In the genomic region with DNA sequence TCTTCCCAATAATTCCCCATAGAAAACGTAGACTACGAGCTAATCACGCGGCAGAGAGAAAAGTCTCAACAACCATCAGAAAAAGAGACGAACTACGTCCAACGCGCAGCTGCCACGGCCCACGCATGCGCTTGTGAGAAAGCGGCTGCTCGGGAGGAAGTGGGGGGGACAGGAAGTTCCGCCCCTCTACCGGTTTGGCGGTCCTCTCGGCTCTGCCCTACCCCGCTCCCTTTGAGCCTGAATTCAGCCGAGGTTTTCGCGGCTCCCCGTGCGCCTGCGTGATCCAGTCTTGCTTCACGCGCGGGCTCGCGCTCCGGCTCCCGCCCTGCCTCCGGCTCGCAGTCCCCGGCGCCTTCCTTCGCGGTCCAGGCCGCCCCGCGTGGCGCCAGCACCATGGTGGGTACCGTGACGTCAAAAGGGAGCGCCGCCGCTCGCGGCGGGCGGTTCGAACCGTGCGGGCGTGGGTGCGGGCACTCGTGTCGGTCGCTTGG, we compare ENCODE assay signal across 8 mouse cellular contexts. TPM values are rescaled to one million over a fixed set of nuclear protein-coding genes. Genes with fewer than 3 reads are reported as not detected.
DNase-seq lines count a peak whose midpoint lies in the region; ATAC-seq lines count a peak whose summit lies in the region.

A gene (plus strand): TSS at position 173 of the 491 bp plus-strand sequence.

- H3K9me3 ChIP-seq in hindbrain, embryonic 16.5 days (ENCODE audit: control insufficient read depth, low read length), result no peaks in the 10 kb centered on the region

- DNase-seq in T-cell, adult 2 months (ENCODE audit: low spot score), result peak; percentile 94
- peak; percentile 91 for DNase-seq in cerebellum, postnatal 36 days
- peak; percentile 92 for DNase-seq in gastrocnemius, adult 18-20 months (ENCODE audit: low spot score)
- peak; percentile 89 to 93 for DNase-seq in left cerebral cortex, adult 18-20 months (ENCODE audit: low spot score in 2 of 2)
- DNase-seq in right cerebral cortex, adult 18-20 months, result peak; percentile 94
- peak; percentile 63 for DNase-seq in urinary bladder, postnatal 10 days (ENCODE audit: low spot score)

- peaks cover 17% of the 10 kb centered on the region for H3K4me1 ChIP-seq in hindbrain, embryonic 16.5 days (ENCODE audit: control insufficient read depth, insufficient read depth, low read depth, low read length)

- ATAC-seq in hindbrain, embryonic 16.5 days, result peak; percentile 97

- peak within 1 kb of the TSS; percentile 93 for H3K9ac ChIP-seq in hindbrain, embryonic 16.5 days (ENCODE audit: low read depth, low read length)

- H3K27me3 ChIP-seq in hindbrain, embryonic 16.5 days (replicated peaks; ENCODE audit: control insufficient read depth, insufficient read depth, low read length), result no peaks in the 10 kb centered on the region

- H3K4me2 ChIP-seq in hindbrain, embryonic 16.5 days (ENCODE audit: low read length), result peak within 1 kb of the TSS; percentile 70

- peaks cover 31% of the 10 kb centered on the region for H3K79me2 ChIP-seq in macrophage (ENCODE audit: inconsistent target)

- peak within 1 kb of the TSS; percentile 97 for H3K27ac ChIP-seq in hindbrain, embryonic 16.5 days (ENCODE audit: low read depth, low read length)
- peak within 1 kb of the TSS; percentile 68 for H3K27ac ChIP-seq in macrophage

- peaks cover 5% of the 10 kb centered on the region; the same call in 1 of the 2 replicates for H3K36me3 ChIP-seq in hindbrain, embryonic 16.5 days (ENCODE audit: control insufficient read depth, insufficient read depth, low read length)
- H3K36me3 ChIP-seq in macrophage (ENCODE audit: inconsistent target), result peaks cover 11% of the 10 kb centered on the region; the same call in 1 of the 2 replicates

- peak within 1 kb of the TSS; percentile 76 for H3K4me3 ChIP-seq in hindbrain, embryonic 16.5 days (ENCODE audit: low read length)
- H3K4me3 ChIP-seq in macrophage (ENCODE audit: inconsistent target), result peak within 1 kb of the TSS; percentile 84

- WGBS in hindbrain, embryonic 16.5 days, result under 1% methylated on average over 56 of the region's 58 CpGs
- WGBS in macrophage (ENCODE audit: missing documents), result 1% methylated on average over 55 of the region's 58 CpGs

RNA-seq across cellular contexts. Expression of the gene that starts here (rescaled TPM):
- total RNA-seq in gastrocnemius, adult 18-20 months (2021), result 10 to 100 TPM; 14.0 to 17.1 TPM
- polyA plus RNA-seq in hindbrain, embryonic 16.5 days (2015; fragmentation: Nextera tagmentation; extraction: Ambion mirVana), result 106 and 113 TPM in 2 replicates
- 10 to 100 TPM; 13.9 to 15.5 TPM for total RNA-seq in left cerebral cortex, adult 18-20 months (2021)
- 10 to 100 TPM in 16 of 26 experiments, 1 to 10 TPM in 10; 3.4 to 21.3 (median 10.7) TPM for total RNA-seq in macrophage (2018; cell fraction: chromatin; rRNA removed)
- 10 to 100 TPM; 10.6 to 20.3 (median 17.3) TPM for total RNA-seq in macrophage (2018; cell fraction: cytosol; rRNA removed)
- total RNA-seq in macrophage (2018; cell fraction: nucleus; rRNA removed), result 10 to 100 TPM in 13 of 26 experiments, 1 to 10 TPM in 13; 4.2 to 37.3 (median 9.8) TPM
- 16.5 to 52.8 TPM (median 51.4 TPM) in 3 replicates for polyA plus RNA-seq in macrophage (2018)

Comparison
In these comparisons a context has a peak if more than half of its experiments do, and no peak if none do; other contexts are left out.
1. Peak in every context shown above with its lines: DNase-seq, ATAC-seq, H3K4me3 ChIP-seq and H3K27ac ChIP-seq.